Mouse (Mus musculus) heart, postnatal 0 days (tissue): Measurements from ENCODE around the gene Ptpn6.

ENCODE experiments used
- CTCF ChIP-seq: IDR thresholded peaks from 2 replicates; pipeline ENCODE4 v1.5.1; 2016; ENCODE audit warnings: antibody characterized with exemption, control low read depth, low read depth
- EP300 ChIP-seq: IDR thresholded peaks from 2 replicates; pipeline ENCODE4 v1.6.1; 2016; ENCODE audit warnings: antibody characterized with exemption, low read depth

GRCm38 (mm10) chr6:124702102-124702783 lies 36.3 kb downstream of the Ptpn6 start:
- TF ChIP-seq CTCF (no peak), EP300 (no peak)
